Comparison of ENCODE assay signal across 9 mouse cellular contexts in the genomic region with DNA sequence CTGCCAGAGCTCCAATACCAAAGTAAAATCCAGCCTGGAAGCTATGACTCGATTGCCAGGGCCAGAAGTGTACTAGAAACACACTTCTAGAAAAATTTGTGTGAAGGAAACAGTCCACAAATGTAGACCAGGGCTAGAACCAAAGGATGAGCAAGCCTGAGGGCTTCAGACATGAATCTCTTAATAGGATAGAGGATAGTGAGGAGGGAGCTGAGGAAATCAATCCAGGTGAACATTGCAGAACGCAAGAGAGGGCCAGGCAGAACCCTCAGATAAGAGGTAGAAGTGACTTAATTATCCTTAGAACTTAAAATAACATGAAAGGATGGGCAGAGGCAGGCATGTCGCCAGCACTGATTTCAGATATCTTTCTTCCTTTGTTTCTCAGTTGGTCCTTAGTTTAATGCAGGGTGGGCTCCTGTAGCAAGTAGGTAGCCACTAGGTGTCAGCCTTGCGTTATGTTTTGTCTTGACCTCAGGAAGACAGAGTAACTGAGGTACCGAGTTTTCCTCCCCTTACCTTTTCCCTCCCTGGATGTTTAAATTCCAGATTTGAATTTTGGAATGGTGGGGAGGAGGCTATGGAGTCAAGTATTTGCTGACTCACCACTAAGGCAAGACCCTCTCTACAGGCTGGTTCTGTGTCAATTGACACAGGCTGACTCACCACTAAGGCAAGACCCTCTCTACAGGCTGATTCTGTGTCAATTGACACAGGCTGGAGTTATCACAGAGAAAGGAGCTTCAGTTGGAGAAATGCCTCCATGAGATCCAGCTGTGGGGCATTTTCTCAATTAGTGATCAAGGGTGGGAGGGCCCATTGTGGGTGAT. TPM values are rescaled to one million over a fixed set of nuclear protein-coding genes. Genes with fewer than 3 reads are reported as not detected.
DNase-seq lines count a peak whose midpoint lies in the region; ATAC-seq and TF ChIP-seq lines count a peak whose summit lies in the region.
"Had no signal": no experiment of that assay in that cellular context is flagged by ENCODE, and none has a peak within 500 bp of the region (broad histone marks: within the 10 kb centered on the region; RNA-seq: fewer than 3 reads in every experiment).

No protein-coding gene starts in this region.

- no peaks in the 10 kb centered on the region for H3K27me3 ChIP-seq in intestine, postnatal 0 days (replicated peaks; ENCODE audit: control insufficient read depth, insufficient read depth, low read length)
- H3K27me3 ChIP-seq in limb, embryonic 13.5 days = no peaks in the 10 kb centered on the region

- H3K4me2 ChIP-seq in intestine, postnatal 0 days (replicated peaks; ENCODE audit: low read depth) = no peak overlapping the region
- H3K4me2 ChIP-seq in limb, embryonic 13.5 days (replicated peaks) = no peak overlapping the region

- H3K4me3 ChIP-seq in intestine, postnatal 0 days (ENCODE audit: low read depth, low read length) = no peak overlapping the region
- no peak overlapping the region for H3K4me3 ChIP-seq in limb, embryonic 13.5 days

- no peaks in the 10 kb centered on the region for H3K36me3 ChIP-seq in intestine, postnatal 0 days (ENCODE audit: control insufficient read depth, insufficient read depth)
- H3K36me3 ChIP-seq in limb, embryonic 13.5 days = peaks cover 13% of the 10 kb centered on the region

- H3K27ac ChIP-seq in intestine, postnatal 0 days (ENCODE audit: low read depth, low read length) = no peak overlapping the region
- H3K27ac ChIP-seq in limb, embryonic 13.5 days = no peak overlapping the region
- H3K27ac ChIP-seq: macrophage had no signal

- no peaks in the 10 kb centered on the region for H3K4me1 ChIP-seq in intestine, postnatal 0 days (replicated peaks; ENCODE audit: control insufficient read depth, insufficient read depth, low read length)
- H3K4me1 ChIP-seq in limb, embryonic 13.5 days = no peaks in the 10 kb centered on the region

- no peak overlapping the region for H3K9ac ChIP-seq in intestine, postnatal 0 days (ENCODE audit: low read depth, low read length)
- no peak overlapping the region for H3K9ac ChIP-seq in limb, embryonic 13.5 days

- H3K9me3 ChIP-seq in intestine, postnatal 0 days (ENCODE audit: control insufficient read depth) = no peaks in the 10 kb centered on the region
- no peaks in the 10 kb centered on the region for H3K9me3 ChIP-seq in limb, embryonic 13.5 days

- DNase-seq in testis, postnatal 10 days (ENCODE audit: low spot score) = peak; percentile 56
- no peak for DNase-seq in testis, postnatal 14 days (ENCODE audit: low spot score)
- peak; percentile 65 to 73 for DNase-seq in cerebellum, postnatal 14 days
- DNase-seq in gastrocnemius, postnatal 14 days = peak; percentile 14
- peak; percentile 67 for DNase-seq in naive thymus-derived CD4-positive, alpha-beta T cell, adult 2 months (ENCODE audit: low read depth)
- peak; percentile 51 for DNase-seq in thymus, postnatal 0 days (ENCODE audit: low spot score)

- intact Hi-C loops in gastrocnemius, postnatal 14 days (cut with DNase I; ENCODE audit: low total_unique reads) = loop anchor here (5.0 kb wide), 1 partner anchor 98 kb away; no protein-coding TSS in a partner anchor

- TF ChIP-seq CTCF in intestine, postnatal 0 days (IDR thresholded peaks at IDR 0.05; ENCODE audit: low read depth) = peak; percentile 85

- 29% methylated on average over 5 of the region's 5 CpGs for WGBS in intestine, postnatal 0 days
- WGBS in limb, embryonic 13.5 days = 22% methylated on average over 5 of the region's 5 CpGs

- peak; percentile 36; the same call in 1 of the 2 replicates for ATAC-seq in intestine, postnatal 0 days
- ATAC-seq in limb, embryonic 13.5 days (ENCODE audit: low FRiP score, low read depth) = peak; percentile 92

RNA-seq across cellular contexts. Expression of a gene that starts 52.2 kb away (rescaled TPM):
- 1 to 10 TPM; 7.0 to 8.1 TPM for total RNA-seq in gastrocnemius, postnatal 14 days (2021)
- 1.2 and 1.8 TPM in 2 replicates for polyA plus RNA-seq in intestine, postnatal 0 days (2015; fragmentation: Nextera tagmentation; extraction: Ambion mirVana)
- polyA plus RNA-seq in limb, embryonic 13.5 days (2015; fragmentation: Nextera tagmentation; extraction: Ambion mirVana) = 0.39 and 0.75 TPM in 2 replicates
- polyA plus RNA-seq in thymus, postnatal 0 days (2015; fragmentation: Nextera tagmentation; extraction: Ambion mirVana) = 2.9 and 3.1 TPM in 2 replicates
